Mouse (Mus musculus): ENCODE data around the gene Klhl2. TPM values are rescaled to one million over a fixed set of nuclear protein-coding genes. Genes with fewer than 3 reads are reported as not detected.

Gene Klhl2
- polyA plus RNA-seq, 1 experiment from 2014 or later, result 28.7 TPM

DNA sequence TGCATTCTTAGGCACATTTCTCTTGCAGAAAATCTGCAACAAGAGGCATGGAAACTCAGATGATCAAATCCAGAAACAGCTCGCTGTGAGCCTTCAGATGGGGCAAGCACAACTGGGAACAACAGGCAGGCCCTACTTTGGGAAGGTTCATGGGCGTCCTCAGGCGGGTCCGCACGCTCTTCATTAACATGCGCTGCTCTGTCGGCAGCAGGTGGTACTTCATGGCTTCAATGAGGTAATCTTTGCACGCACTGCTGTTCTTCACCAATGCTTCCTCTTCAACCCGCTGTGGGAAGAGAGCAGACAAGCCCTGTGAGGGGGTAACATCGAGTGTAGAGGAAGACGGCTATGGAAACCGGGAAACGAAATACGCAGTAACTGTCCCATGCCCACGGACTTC is 91.9 kb downstream of the Klhl2 start:
- 92% methylated on average over 15 of the region's 15 CpGs for WGBS
- no peaks in the 10 kb centered on the region for H3K9me3 ChIP-seq (replicated peaks)
- no peak for ATAC-seq (ENCODE audit: low FRiP score)
- H3K4me1 ChIP-seq, result no peaks in the 10 kb centered on the region
- H3K4me2 ChIP-seq (replicated peaks), result no peak overlapping the region
- no peaks in the 10 kb centered on the region for H3K27me3 ChIP-seq
- H3K4me3 ChIP-seq, result no peak overlapping the region
- no peak overlapping the region for H3K9ac ChIP-seq
- H3K36me3 ChIP-seq, result peaks cover 35% of the 10 kb centered on the region
- no peak overlapping the region for H3K27ac ChIP-seq

DNA sequence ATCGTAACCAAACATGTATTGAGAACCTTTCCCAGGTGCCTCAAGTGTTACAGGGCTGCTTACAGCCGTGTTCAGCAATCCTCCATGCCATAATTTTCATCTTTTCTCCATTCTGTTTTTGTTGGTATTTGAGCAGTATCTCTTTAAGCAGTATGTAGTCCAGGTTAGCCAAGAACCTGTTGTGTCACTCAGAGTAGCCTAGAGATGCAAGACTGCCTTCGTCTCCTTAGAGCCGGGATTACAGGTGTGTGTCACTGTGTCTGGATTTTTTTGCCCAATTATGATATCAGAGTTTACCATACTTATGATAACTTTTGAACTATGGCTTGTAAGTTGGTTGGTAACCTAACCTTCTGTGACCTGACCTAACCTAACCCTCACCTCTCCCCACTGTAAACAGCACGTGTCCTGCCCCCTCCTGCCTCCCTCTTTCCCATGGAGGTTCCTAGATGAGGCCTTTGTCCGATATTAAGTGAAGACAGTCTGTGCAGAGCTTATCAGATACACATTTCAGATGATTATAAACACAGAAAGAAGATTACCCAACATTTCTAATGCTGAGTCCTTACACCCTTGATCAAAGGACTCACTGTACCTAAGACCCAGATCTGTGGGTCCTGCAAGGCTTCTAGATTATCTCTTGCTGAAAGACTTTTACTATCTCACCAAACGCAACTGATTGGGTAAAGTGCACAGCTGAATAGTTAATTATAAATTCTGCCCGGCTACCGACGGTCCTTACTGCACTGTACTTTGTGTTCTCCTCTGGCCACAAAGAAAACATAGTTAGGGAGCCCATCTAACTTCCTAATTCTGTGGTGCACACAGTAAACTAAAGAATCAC is 103.4 kb downstream of the Klhl2 start:
- Histone ChIP-seq H3K9ac (no peak overlapping the region), H3K4me1 (no peaks in the 10 kb centered on the region), H3K4me3 (no peak overlapping the region), H3K36me3 (peaks cover 26% of the 10 kb centered on the region), H3K9me3 (replicated peaks) (no peaks in the 10 kb centered on the region), H3K27me3 (no peaks in the 10 kb centered on the region), H3K27ac (no peak overlapping the region), H3K4me2 (replicated peaks) (no peak overlapping the region)
- ATAC-seq (ENCODE audit: low FRiP score), result no peak
- WGBS, result 88% methylated on average over 10 of the region's 10 CpGs

DNA sequence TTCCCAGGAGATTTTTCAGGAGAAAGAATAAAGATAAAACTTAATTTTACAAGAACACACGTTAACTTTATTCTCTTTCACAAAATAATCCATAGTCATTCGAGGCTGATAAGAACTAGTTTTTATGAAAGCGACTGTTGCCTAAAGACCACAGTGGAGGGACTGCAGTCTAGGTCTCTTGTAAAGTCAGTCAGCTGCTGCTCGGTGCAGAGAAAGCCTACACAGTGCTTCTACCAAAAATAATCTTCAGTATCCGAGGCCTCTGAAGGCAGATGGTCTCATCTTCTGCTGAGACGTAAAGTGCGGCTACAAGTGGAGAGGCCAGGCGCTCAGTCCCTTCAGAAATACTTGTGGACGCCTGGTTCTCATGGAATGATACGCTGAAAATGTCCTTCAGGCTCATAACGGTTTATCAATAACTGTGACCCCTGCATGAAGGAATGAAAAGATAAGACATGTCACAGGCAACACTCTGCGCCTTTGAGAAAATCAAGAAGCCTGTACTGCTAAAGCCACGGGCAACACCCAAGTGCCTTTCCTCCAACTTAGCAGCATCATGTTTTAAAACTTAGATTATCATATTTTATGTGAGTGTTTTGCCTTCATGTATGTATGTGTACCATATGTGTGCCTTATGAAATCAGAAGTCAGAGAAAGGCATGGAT is 109.1 kb downstream of the Klhl2 start:
- 95% methylated on average over 13 of the region's 13 CpGs for WGBS

DNA sequence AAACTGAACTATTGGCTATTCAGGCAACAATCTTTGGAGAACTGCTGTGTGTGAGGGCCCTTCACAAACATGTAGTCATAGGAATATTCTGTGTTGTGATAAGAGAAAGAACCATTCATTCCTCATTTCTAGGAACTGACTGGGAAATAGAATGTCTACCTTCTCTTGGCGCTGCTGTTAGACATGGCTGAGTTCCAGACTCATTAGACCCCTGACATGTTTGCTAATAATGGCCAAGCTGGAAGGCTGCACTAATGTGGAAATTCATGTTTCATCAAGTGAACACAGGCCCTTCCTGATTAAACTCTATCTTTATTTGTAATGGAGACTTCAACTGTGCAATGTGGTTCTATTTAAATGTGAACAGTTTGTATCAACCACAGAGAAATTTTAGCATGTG is 110.9 kb downstream of the Klhl2 start:
- Histone ChIP-seq H3K36me3 (0 out of 2 replicates have a peak, but pooled peaks cover 7% of the 10 kb centered on the region), H3K4me3 (no peak overlapping the region), H3K27me3 (no peaks in the 10 kb centered on the region), H3K4me2 (replicated peaks) (no peak overlapping the region), H3K4me1 (peaks cover 7% of the 10 kb centered on the region), H3K27ac (no peak overlapping the region), H3K9me3 (replicated peaks) (no peaks in the 10 kb centered on the region), H3K9ac (no peak overlapping the region)
- WGBS, result 91% methylated on average over 1 of the region's 1 CpGs
- no peak for ATAC-seq (ENCODE audit: low FRiP score)

More for the DNA sequence above, 109.1 kb downstream of the Klhl2 start:
- Histone ChIP-seq H3K27me3 (no peaks in the 10 kb centered on the region), H3K4me3 (no peak overlapping the region), H3K36me3 (0 out of 2 replicates have a peak, but pooled peaks cover 7% of the 10 kb centered on the region), H3K27ac (no peak overlapping the region), H3K9me3 (replicated peaks) (no peaks in the 10 kb centered on the region), H3K4me1 (no peaks in the 10 kb centered on the region), H3K9ac (no peak overlapping the region), H3K4me2 (replicated peaks) (no peak overlapping the region)
- no peak for ATAC-seq (ENCODE audit: low FRiP score)

DNA sequence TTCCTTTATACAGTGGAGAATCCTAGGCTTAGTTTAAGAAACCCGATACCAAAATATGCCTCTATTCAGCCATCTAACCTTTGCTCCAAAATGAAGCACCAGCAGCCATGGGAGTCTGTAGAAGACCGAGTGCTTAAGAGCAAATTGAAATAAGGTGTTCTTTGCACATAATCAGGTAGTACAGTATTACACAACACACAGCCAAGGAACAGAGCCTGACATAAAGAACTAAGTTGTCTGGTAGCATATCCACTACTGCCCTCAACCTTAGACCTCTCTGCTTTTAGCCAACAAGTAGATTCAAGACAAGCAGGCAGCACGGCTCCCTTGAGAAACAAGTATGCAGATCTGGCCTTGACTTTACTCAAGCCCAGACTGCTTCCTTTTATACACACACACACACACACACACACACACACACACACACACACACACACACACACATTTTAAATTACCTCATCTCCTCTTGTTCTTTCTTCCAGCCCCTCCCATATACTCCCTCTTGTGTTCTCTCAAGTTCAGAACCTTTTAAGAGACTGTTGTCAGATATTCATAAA is 113.0 kb downstream of the Klhl2 start:
- Histone ChIP-seq H3K4me3 (no peak overlapping the region), H3K36me3 (0 out of 2 replicates have a peak, but pooled peaks cover 3% of the 10 kb centered on the region), H3K9me3 (replicated peaks) (no peaks in the 10 kb centered on the region), H3K4me2 (replicated peaks) (no peak overlapping the region), H3K27ac (no peak overlapping the region), H3K27me3 (no peaks in the 10 kb centered on the region), H3K4me1 (peaks cover 15% of the 10 kb centered on the region), H3K9ac (no peak overlapping the region)
- ATAC-seq (ENCODE audit: low FRiP score), result no peak
- 84% methylated on average over 3 of the region's 3 CpGs for WGBS

DNA sequence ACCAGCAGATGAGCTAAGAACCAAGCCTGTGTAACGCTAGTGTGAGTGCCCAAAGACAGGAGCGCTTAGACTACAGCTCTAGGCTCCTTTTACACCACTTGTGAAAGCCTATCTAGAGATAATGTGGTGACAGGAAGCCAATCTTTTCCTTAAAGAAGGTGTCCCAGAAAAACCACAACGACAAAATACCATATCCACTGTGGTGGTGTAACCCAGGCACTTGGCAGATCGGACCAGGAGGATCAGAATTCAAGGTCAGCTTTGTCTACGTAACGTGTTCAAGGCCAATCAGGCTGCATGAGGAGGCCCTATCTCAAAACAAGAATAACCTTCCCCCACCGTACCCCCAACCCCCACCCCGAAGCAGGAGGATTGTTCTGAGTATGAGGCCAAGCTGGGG is 114.7 kb downstream of the Klhl2 start:
- Histone ChIP-seq H3K9ac (no peak overlapping the region), H3K4me1 (peaks cover 29% of the 10 kb centered on the region)
- ATAC-seq (ENCODE audit: low FRiP score), result no peak

DNA sequence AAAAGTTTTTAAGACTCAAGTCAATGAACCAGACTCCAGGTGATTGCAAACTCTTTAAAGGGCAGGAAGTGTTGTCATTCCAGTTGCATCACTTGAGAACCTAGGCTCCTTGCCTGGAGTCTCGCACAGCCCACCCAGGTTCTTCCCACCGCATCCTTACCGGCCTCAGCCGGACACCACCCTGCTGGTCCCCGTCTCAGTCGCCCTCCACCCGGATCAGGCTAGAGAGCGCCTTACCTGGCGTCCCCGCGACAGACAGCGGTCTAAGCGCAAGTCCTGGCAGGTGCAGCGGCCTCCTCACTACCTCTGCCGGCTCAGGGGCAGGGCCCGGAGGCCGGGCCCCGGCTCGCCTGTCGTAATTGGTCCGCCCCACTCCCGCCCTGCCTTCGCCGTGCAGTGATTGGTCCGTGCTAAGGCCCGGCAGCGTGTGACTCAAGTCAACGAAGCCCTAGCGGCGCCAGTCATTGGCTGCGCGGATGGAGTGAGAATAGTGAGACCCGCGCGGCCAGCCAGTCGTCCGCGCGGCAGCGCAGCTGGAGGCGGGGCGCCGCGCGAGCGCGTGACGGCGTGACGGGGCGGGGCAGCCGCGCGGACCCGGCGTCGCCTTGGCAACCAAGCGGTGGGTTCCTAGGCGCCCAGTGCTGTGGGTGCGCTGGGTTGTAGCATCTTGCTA is 116.4 kb downstream of the Klhl2 start, which contains the start of gene Msmo1:
Gene Msmo1, minus strand, starts transcription at position 522 of the 673 bp plus-strand sequence.
- Histone ChIP-seq H3K4me3 (peak within 1 kb of the TSS; percentile 66), H3K27me3 (no peaks in the 10 kb centered on the region), H3K4me2 (replicated peaks) (peak within 1 kb of the TSS; percentile 63), H3K4me1 (peaks cover 39% of the 10 kb centered on the region), H3K9me3 (replicated peaks) (no peaks in the 10 kb centered on the region), H3K9ac (peak within 1 kb of the TSS; percentile 71), H3K36me3 (peaks cover 22% of the 10 kb centered on the region), H3K27ac (peak within 1 kb of the TSS; percentile 82)
- under 1% methylated on average over 60 of the region's 60 CpGs for WGBS
- ATAC-seq (ENCODE audit: low FRiP score), result peak; percentile 100

More for the DNA sequence above, 114.7 kb downstream of the Klhl2 start:
- H3K4me2 ChIP-seq (replicated peaks), result no peak overlapping the region
- WGBS, result 90% methylated on average over 8 of the region's 8 CpGs
- H3K27ac ChIP-seq, result peak overlapping the region; percentile 57; the same call in 1 of the 2 replicates
- no peaks in the 10 kb centered on the region for H3K9me3 ChIP-seq (replicated peaks)
- H3K4me3 ChIP-seq, result no peak overlapping the region
- no peaks in the 10 kb centered on the region for H3K27me3 ChIP-seq
- H3K36me3 ChIP-seq, result peaks cover 7% of the 10 kb centered on the region

- Histone ChIP-seq H3K4me2 (replicated peaks) (peak overlapping the region; percentile 63), H3K4me3 (peak overlapping the region; percentile 66), H3K27ac (peak overlapping the region; percentile 82; the same call in 1 of the 2 replicates), H3K4me1 (peaks cover 45% of the 10 kb centered on the region), H3K27me3 (no peaks in the 10 kb centered on the region), H3K9ac (peak overlapping the region; percentile 71), H3K36me3 (peaks cover 30% of the 10 kb centered on the region), H3K9me3 (replicated peaks) (no peaks in the 10 kb centered on the region)
- no peak for ATAC-seq (ENCODE audit: low FRiP score)
- whole genome bisulfite sequencing, result 16% methylated on average over 9 of the region's 9 CpGs
These were observed 117.2 kb downstream of the Klhl2 start for GRCm38 (mm10) chr8:64732596-64732995.

- Histone ChIP-seq H3K27me3 (no peaks in the 10 kb centered on the region), H3K4me2 (replicated peaks) (no peak overlapping the region), H3K9me3 (replicated peaks) (no peaks in the 10 kb centered on the region), H3K36me3 (peaks cover 66% of the 10 kb centered on the region), H3K4me1 (peaks cover 38% of the 10 kb centered on the region), H3K4me3 (no peak overlapping the region), H3K27ac (no peak overlapping the region), H3K9ac (no peak overlapping the region)
- ATAC-seq (ENCODE audit: low FRiP score), result no peak
- 93% methylated on average over 7 of the region's 7 CpGs for WGBS
These were observed 121.7 kb downstream of the Klhl2 start for GRCm38 (mm10) chr8:64728156-64728555.

- no peak for ATAC-seq (ENCODE audit: low FRiP score)
- no peak overlapping the region for H3K4me2 ChIP-seq (replicated peaks)
- H3K27me3 ChIP-seq, result no peaks in the 10 kb centered on the region
- H3K9ac ChIP-seq, result no peak overlapping the region
- WGBS, result 89% methylated on average over 4 of the region's 4 CpGs
- H3K4me1 ChIP-seq, result peaks cover 25% of the 10 kb centered on the region
- H3K9me3 ChIP-seq (replicated peaks), result no peaks in the 10 kb centered on the region
- H3K36me3 ChIP-seq, result peaks cover 80% of the 10 kb centered on the region
- no peak overlapping the region for H3K27ac ChIP-seq
- no peak overlapping the region for H3K4me3 ChIP-seq
These were observed 123.6 kb downstream of the Klhl2 start for GRCm38 (mm10) chr8:64726190-64726695.

GRCm38 (mm10) chr8:64723206-64723605 is 126.6 kb downstream of the Klhl2 start:
- H3K4me1 ChIP-seq, result peaks cover 4% of the 10 kb centered on the region
- H3K9ac ChIP-seq, result no peak overlapping the region
- no peak overlapping the region for H3K27ac ChIP-seq
- no peaks in the 10 kb centered on the region for H3K9me3 ChIP-seq (replicated peaks)
- H3K36me3 ChIP-seq, result peaks cover 83% of the 10 kb centered on the region
- no peak for ATAC-seq (ENCODE audit: low FRiP score)
- WGBS, result 96% methylated on average over 2 of the region's 2 CpGs
- no peak overlapping the region for H3K4me2 ChIP-seq (replicated peaks)
- H3K27me3 ChIP-seq, result no peaks in the 10 kb centered on the region
- H3K4me3 ChIP-seq, result no peak overlapping the region

GRCm38 (mm10) chr8:64717868-64718267 is 131.9 kb downstream of the Klhl2 start:
- H3K36me3 ChIP-seq, result peaks cover 59% of the 10 kb centered on the region
- no peaks in the 10 kb centered on the region for H3K4me1 ChIP-seq
- no peak overlapping the region for H3K27ac ChIP-seq
- no peak overlapping the region for H3K9ac ChIP-seq
- H3K27me3 ChIP-seq, result no peaks in the 10 kb centered on the region
- no peak overlapping the region for H3K4me3 ChIP-seq
- 87% methylated on average over 7 of the region's 7 CpGs for WGBS
- H3K9me3 ChIP-seq (replicated peaks), result no peaks in the 10 kb centered on the region; the same call in 1 of the 2 replicates
- no peak overlapping the region for H3K4me2 ChIP-seq (replicated peaks)
- ATAC-seq (ENCODE audit: low FRiP score), result no peak
